Mouse (Mus musculus) limb, embryonic 14.5 days (tissue): Measurements from ENCODE around the gene 1700011M02Rik. TPM values are rescaled to one million over a fixed set of nuclear protein-coding genes. Genes with fewer than 3 reads are reported as not detected.
"Not testable (repeated sequence)": the region's sequence is repeated elsewhere in the genome, so short reads cannot be mapped to it uniquely, and the experiment has no call there.

Source experiments
- ATAC-seq: fragments of 200-750 bp; cut with Nextera tagmentation; 2 replicates; pipeline ENCODE4 v1.8.0; 2017; ENCODE audit warnings: low read depth, moderate number of reproducible peaks, moderate TSS enrichment; ENCODE audit not compliant: low FRiP score
- DNase-seq: peaks from one replicate; pipeline ENCODE4 v3.0.0-alpha.2; 2015; ENCODE audit warnings: low spot score
- H3K27ac ChIP-seq: fragments of 300-500 bp; sonication (generic); replicated peaks from 2 replicates; pipeline ENCODE4 v1.5.1; 2014; ENCODE audit warnings: low read depth, mild to moderate bottlenecking, low read length, moderate library complexity, mixed read lengths
- H3K27me3 ChIP-seq: fragments of 300-500 bp; sonication (generic); 2 replicates; pipeline ENCODE4 v1.6.1; 2014; ENCODE audit warnings: low read length, mixed read lengths; ENCODE audit not compliant: control insufficient read depth, insufficient read depth
- H3K36me3 ChIP-seq: fragments of 300-500 bp; sonication (generic); 2 replicates; pipeline ENCODE4 v1.6.1; 2014; ENCODE audit warnings: mild to moderate bottlenecking, low read length, moderate library complexity, mixed read lengths; ENCODE audit not compliant: control insufficient read depth, insufficient read depth
- H3K4me1 ChIP-seq: fragments of 300-500 bp; sonication (generic); 2 replicates; pipeline ENCODE4 v1.6.1; 2014; ENCODE audit warnings: antibody characterized with exemption, low read length, mixed read lengths; ENCODE audit not compliant: control insufficient read depth, insufficient read depth
- H3K4me2 ChIP-seq: fragments of 300-500 bp; sonication (generic); replicated peaks from 2 replicates; pipeline ENCODE4 v1.6.1; 2014; ENCODE audit warnings: low read depth, mild to moderate bottlenecking, low read length, moderate library complexity; ENCODE audit not compliant: severe bottlenecking
- H3K4me3 ChIP-seq: fragments of 300-500 bp; sonication (generic); replicated peaks from 2 replicates; pipeline ENCODE4 v1.5.1; 2014; ENCODE audit warnings: low read length
- H3K9ac ChIP-seq: fragments of 300-500 bp; sonication (generic); 2 replicates; pipeline ENCODE4 v1.6.1; 2014; ENCODE audit warnings: mild to moderate bottlenecking, low read depth, low read length, moderate library complexity; ENCODE audit not compliant: severe bottlenecking
- H3K9me3 ChIP-seq: fragments of 300-500 bp; sonication (generic); 2 replicates; pipeline ENCODE4 v1.6.1; 2016; ENCODE audit warnings: low read length; ENCODE audit not compliant: control insufficient read depth
- POLR2A ChIP-seq: fragments of 200-500 bp; IDR thresholded peaks from 2 replicates; pipeline ENCODE4 v1.8.0; 2012; ENCODE audit warnings: inconsistent platforms, mild to moderate bottlenecking, moderate library complexity, borderline replicate concordance; ENCODE audit not compliant: insufficient read depth, insufficient read length; ENCODE audit errors: extremely low read depth
- WGBS: fragments of 180-500 bp; shearing (Covaris S2); extraction: QIAGEN DNeasy Blood & Tissue Kit; methylation state at CpG from one replicate; pipeline ENCODE4 v1.1.7; 2014; 5-methylcytosine and 5-hydroxymethylcytosine counted together
- polyA plus RNA-seq, 2 experiments: library from polyadenylated mRNA; depleted of rRNA in 1 of 2; stranded (reverse) in 1 of 2; unstranded in 1 of 2; fragments of >200 nt; fragmentation: Nextera tagmentation in 1 of 2; extraction: Ambion mirVana in 1 of 2; gene quantifications; 2 replicates each; pipeline versions ENCODE4 v1.2.1 to v1.2.3; 2012 to 2014

The 1700011M02Rik gene
- not detected in 2 replicates for polyA plus RNA-seq (2012; rRNA removed)
- not detected in 2 replicates for polyA plus RNA-seq (2014; fragmentation: Nextera tagmentation; extraction: Ambion mirVana)

DNA sequence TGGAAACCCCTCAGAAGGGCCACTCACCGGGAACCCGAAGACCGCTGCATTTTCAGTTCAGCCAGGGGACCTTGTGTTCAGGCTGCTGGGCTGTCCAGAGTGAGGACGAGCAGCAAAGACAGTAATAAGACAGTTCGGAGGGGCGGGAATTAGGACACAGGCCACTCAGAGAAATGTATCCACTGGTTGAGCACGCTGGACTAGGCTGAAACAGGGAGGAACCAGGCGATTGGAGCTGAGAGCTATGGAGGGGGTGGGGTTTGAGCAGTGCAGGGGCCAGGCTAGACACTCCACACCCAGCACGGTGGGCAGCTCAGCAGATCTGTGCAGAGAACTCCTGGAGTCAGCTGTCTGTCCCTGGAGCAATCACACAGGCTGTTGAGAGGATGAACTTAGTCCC lies at the start of gene 1700011M02Rik, which contains the start of gene Dmrtc1a:
Gene 1700011M02Rik, plus strand, starts transcription at position 319 of the 400 bp plus-strand sequence.
Gene Dmrtc1a, minus strand, starts transcription at position 101 of the 400 bp plus-strand sequence.
- not testable (repeated sequence) for ATAC-seq, H3K27ac ChIP-seq, H3K4me3 ChIP-seq, H3K27me3 ChIP-seq, H3K4me2 ChIP-seq, DNase-seq, H3K4me1 ChIP-seq, H3K9ac ChIP-seq, H3K9me3 ChIP-seq, H3K36me3 ChIP-seq
- WGBS, result 89% methylated on average over 5 of the region's 9 CpGs

DNA sequence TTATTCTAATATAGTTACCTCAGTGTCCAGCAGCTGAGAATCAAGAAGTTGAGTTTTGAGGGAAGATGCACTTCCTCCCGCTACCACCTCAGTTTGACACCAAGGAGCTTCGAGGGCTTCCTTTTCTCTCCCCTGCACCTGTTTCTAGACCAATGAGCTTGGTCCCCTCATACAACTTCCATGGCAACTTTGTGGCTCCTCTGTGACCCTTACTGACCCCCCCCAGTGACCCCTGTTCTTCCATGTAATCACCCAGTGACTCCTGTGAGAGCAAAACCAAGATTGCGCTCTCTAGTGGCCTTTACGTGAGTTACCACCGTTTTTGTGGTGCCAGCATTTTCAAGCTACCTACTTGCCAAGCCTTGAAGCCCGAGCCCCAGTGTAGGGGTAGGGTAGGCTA lies 40.8 kb upstream of the 1700011M02Rik start, which contains the start of gene 1700031F05Rik:
Gene 1700031F05Rik, minus strand, starts transcription at position 101 of the 400 bp plus-strand sequence.
- no peak within 1 kb of the TSS for H3K27ac ChIP-seq
- DNase-seq (no peak), ATAC-seq (no peak)
- WGBS, result 91% methylated on average over 5 of the region's 6 CpGs
- no peaks in the 10 kb centered on the region for H3K4me1 ChIP-seq
- H3K9me3 ChIP-seq, result no peaks in the 10 kb centered on the region
- no peak for TF ChIP-seq POLR2A
- H3K4me3 ChIP-seq, result no peak within 1 kb of the TSS
- H3K9ac ChIP-seq, result no peak within 1 kb of the TSS
- H3K36me3 ChIP-seq, result no peaks in the 10 kb centered on the region
- no peaks in the 10 kb centered on the region for H3K27me3 ChIP-seq
- H3K4me2 ChIP-seq, result no peak within 1 kb of the TSS

DNA sequence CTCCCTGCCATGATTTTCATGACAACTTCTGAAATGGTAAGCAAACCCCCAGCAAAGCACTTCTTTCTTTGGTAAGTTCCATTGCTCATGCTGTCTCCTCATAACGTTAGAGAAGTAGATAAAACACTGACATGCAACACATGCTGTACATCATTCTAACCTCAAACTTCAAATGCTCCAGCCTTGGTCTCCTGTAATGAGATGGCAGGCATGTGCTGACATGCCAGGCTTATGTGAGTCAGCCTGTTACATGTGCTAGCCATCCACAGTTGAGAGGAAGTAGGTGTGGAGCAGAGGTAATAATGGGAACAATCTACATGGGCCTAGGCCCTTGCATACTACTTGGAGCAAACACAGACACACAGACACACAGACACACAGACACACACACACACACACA lies 6.1 kb downstream of the 1700011M02Rik start:
- H3K27me3 ChIP-seq, H3K4me3 ChIP-seq, H3K36me3 ChIP-seq, H3K4me2 ChIP-seq, H3K9ac ChIP-seq, DNase-seq, H3K4me1 ChIP-seq, H3K9me3 ChIP-seq, H3K27ac ChIP-seq, ATAC-seq: not testable (repeated sequence)
- WGBS, result 67% methylated on average over 1 of the region's 1 CpGs

DNA sequence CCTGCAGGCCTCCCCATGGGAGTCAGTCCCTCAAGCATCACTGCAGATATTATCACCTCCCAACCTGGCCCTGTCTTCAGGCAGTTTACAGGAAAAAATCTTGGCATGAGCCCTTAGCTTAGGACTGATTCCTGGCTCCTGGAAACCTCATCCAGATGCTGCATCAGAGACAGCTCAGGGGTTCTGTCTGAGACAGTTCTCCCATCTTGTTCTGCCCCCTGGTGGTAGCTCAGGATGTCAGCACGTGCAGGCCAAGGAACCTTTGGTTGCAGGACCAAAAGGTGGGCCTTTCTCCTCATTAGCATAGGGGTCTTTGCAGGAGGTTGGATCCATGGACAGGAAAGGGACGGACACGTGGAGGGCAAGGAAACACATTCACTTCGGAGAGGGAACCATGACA lies 18.0 kb downstream of the 1700011M02Rik start:
- 30% methylated on average over 4 of the region's 4 CpGs for WGBS
- not testable (repeated sequence) for H3K4me1 ChIP-seq, H3K36me3 ChIP-seq

DNA sequence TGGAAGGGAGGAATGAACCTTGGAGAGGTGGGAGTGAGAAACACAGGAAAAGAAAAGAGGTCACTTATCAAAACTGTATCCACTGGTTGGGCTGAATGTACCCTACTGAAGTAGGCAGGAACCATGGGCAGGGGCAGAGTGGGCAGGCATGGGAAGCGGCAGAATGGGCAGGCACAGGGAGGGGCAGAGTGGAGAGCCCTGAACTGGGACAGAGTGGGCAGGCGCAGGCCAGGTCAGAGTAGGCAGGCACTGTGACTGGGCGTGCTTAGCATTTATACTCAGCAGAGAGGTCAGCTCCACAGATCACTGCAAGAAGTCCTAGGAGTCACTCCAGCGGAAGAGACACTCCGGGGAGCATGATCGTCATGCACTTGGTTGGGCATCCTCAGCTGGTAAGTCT lies 19.4 kb downstream of the 1700011M02Rik start, which contains the start of gene 1700018G05Rik:
Gene 1700018G05Rik, plus strand, starts transcription at position 301 of the 400 bp plus-strand sequence.
- WGBS, result 86% methylated on average over 4 of the region's 6 CpGs
- H3K9ac ChIP-seq, ATAC-seq, H3K27me3 ChIP-seq, H3K9me3 ChIP-seq, H3K4me1 ChIP-seq, H3K36me3 ChIP-seq, H3K4me3 ChIP-seq, H3K4me2 ChIP-seq, H3K27ac ChIP-seq, DNase-seq: not testable (repeated sequence)

More for the DNA sequence above, 18.0 kb downstream of the 1700011M02Rik start:
- not testable (repeated sequence) for H3K27ac ChIP-seq, H3K27me3 ChIP-seq, H3K4me2 ChIP-seq, H3K9me3 ChIP-seq, ATAC-seq, H3K9ac ChIP-seq, H3K4me3 ChIP-seq
- DNase-seq, result peak; percentile 22

DNA sequence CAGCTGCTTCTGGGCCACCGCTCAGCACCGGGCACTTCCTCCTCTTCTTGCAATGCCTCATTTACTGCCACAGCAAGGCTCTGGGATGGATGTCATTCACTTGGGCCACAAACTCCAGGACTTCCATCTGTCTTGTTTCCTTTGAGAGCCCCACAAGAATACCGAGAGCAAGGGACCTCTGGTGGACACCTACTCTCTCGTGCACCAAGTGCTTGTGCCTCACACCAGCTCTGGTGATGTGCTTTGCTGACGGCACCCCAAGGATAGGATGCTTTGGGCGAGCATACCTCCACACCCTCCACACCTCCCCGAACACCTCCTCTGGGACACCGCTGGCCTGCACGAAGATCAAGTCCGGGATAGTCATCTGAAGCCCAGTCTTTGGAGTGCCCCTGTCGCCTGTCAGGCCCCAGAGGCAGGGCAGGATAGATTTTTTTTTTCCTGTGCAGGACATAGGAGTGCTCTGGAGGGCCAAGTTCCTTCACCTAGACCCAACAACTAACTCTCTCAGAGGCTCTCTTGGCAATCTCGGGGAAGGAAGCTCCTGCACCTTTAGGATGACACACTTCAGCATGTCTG lies 24.4 kb downstream of the 1700011M02Rik start:
- Histone ChIP-seq H3K4me2 (peak overlapping the region; percentile 61), H3K27ac (no peak overlapping the region), H3K4me3 (peak overlapping the region; percentile 51), H3K9ac (peak overlapping the region; percentile 74), H3K4me1 (no peaks in the 10 kb centered on the region), H3K36me3 (no peaks in the 10 kb centered on the region), H3K27me3 (peaks cover 5% of the 10 kb centered on the region; the same call in 1 of the 2 replicates), H3K9me3 (no peaks in the 10 kb centered on the region)
- DNase-seq (no peak), ATAC-seq (no peak)
- no peak for TF ChIP-seq POLR2A
- WGBS, result 50% methylated on average over 12 of the region's 12 CpGs
